9 mouse cellular contexts compared by ENCODE assay signal in genomic region chr1:180332928-180333440, GRCm38 (mm10). TPM values are rescaled to one million over a fixed set of nuclear protein-coding genes. Genes with fewer than 3 reads are reported as not detected.
DNase-seq lines count a peak whose midpoint lies in the region; ATAC-seq lines count a peak whose summit lies in the region.
"Had no signal": no experiment of that assay in that cellular context is flagged by ENCODE, and none has a peak within 500 bp of the region (broad histone marks: within the 10 kb centered on the region; RNA-seq: fewer than 3 reads in every experiment).

No protein-coding gene starts in this region.

- no peak overlapping the region for H3K27ac ChIP-seq in lung, embryonic 15.5 days
- H3K27ac ChIP-seq in forebrain, embryonic 13.5 days = no peak overlapping the region
- no peak overlapping the region for H3K27ac ChIP-seq in intestine, embryonic 16.5 days (ENCODE audit: low read length)
- H3K27ac ChIP-seq in neural tube, embryonic 14.5 days (ENCODE audit: low read depth, low read length) = no peak overlapping the region

- WGBS in lung, embryonic 15.5 days = 54% methylated on average over 14 of the region's 14 CpGs
- WGBS in forebrain, embryonic 13.5 days = 27% methylated on average over 14 of the region's 14 CpGs
- 57% methylated on average over 14 of the region's 14 CpGs for WGBS in intestine, embryonic 16.5 days
- 26% methylated on average over 14 of the region's 14 CpGs for WGBS in neural tube, embryonic 14.5 days

- no peaks in the 10 kb centered on the region for H3K9me3 ChIP-seq in lung, embryonic 15.5 days
- H3K9me3 ChIP-seq in forebrain, embryonic 13.5 days (replicated peaks) = no peaks in the 10 kb centered on the region
- H3K9me3 ChIP-seq in intestine, embryonic 16.5 days (ENCODE audit: control insufficient read depth, low read length) = no peaks in the 10 kb centered on the region
- no peaks in the 10 kb centered on the region for H3K9me3 ChIP-seq in neural tube, embryonic 14.5 days (ENCODE audit: control insufficient read depth, low read length)

- H3K36me3 ChIP-seq in lung, embryonic 15.5 days = no peaks in the 10 kb centered on the region
- no peaks in the 10 kb centered on the region for H3K36me3 ChIP-seq in forebrain, embryonic 13.5 days (ENCODE audit: poor library complexity, severe bottlenecking)
- 0 out of 2 replicates have a peak, but pooled peaks cover 8% of the 10 kb centered on the region for H3K36me3 ChIP-seq in intestine, embryonic 16.5 days (ENCODE audit: control insufficient read depth, insufficient read depth, low read length)
- H3K36me3 ChIP-seq in neural tube, embryonic 14.5 days (ENCODE audit: control insufficient read depth, insufficient read depth, low read length) = no peaks in the 10 kb centered on the region

- peak overlapping the region; percentile 93; the same call in 1 of the 2 replicates for H3K9ac ChIP-seq in lung, embryonic 15.5 days
- peak overlapping the region; percentile 72 for H3K9ac ChIP-seq in forebrain, embryonic 13.5 days
- H3K9ac ChIP-seq in intestine, embryonic 16.5 days (ENCODE audit: low read depth, low read length) = peak overlapping the region; percentile 89
- H3K9ac ChIP-seq in neural tube, embryonic 14.5 days (replicated peaks; ENCODE audit: low read depth, low read length) = peak overlapping the region; percentile 63

- H3K27me3 ChIP-seq in lung, embryonic 15.5 days = no peaks in the 10 kb centered on the region
- H3K27me3 ChIP-seq in forebrain, embryonic 13.5 days = peaks cover 45% of the 10 kb centered on the region
- H3K27me3 ChIP-seq in intestine, embryonic 16.5 days (replicated peaks; ENCODE audit: control insufficient read depth, insufficient read depth, low read length) = no peaks in the 10 kb centered on the region
- H3K27me3 ChIP-seq in neural tube, embryonic 14.5 days (ENCODE audit: control insufficient read depth, insufficient read depth, low read length) = peaks cover 13% of the 10 kb centered on the region

- peak overlapping the region; percentile 98 for H3K4me2 ChIP-seq in lung, embryonic 15.5 days
- H3K4me2 ChIP-seq in forebrain, embryonic 13.5 days = peak overlapping the region; percentile 99
- H3K4me2 ChIP-seq in intestine, embryonic 16.5 days (ENCODE audit: low read depth, low read length) = peak overlapping the region; percentile 97
- peak overlapping the region; percentile 98 for H3K4me2 ChIP-seq in neural tube, embryonic 14.5 days (ENCODE audit: low read depth, low read length)

- H3K4me3 ChIP-seq in lung, embryonic 15.5 days = peak overlapping the region; percentile 68
- H3K4me3 ChIP-seq in forebrain, embryonic 13.5 days = peak overlapping the region; percentile 53
- H3K4me3 ChIP-seq in intestine, embryonic 16.5 days (ENCODE audit: low read length) = peak overlapping the region; percentile 80
- H3K4me3 ChIP-seq in neural tube, embryonic 14.5 days (ENCODE audit: low read depth, low read length) = peak overlapping the region; percentile 55

- ATAC-seq in lung, embryonic 15.5 days (ENCODE audit: borderline replicate concordance, extremely low read depth, low FRiP score, low TSS enrichment) = no peak
- ATAC-seq in forebrain, embryonic 13.5 days = no peak
- no peak for ATAC-seq in intestine, embryonic 16.5 days
- no peak for ATAC-seq in neural tube, embryonic 14.5 days (ENCODE audit: low read depth)

- peaks cover 67% of the 10 kb centered on the region for H3K4me1 ChIP-seq in lung, embryonic 15.5 days
- peaks cover 41% of the 10 kb centered on the region for H3K4me1 ChIP-seq in forebrain, embryonic 13.5 days
- H3K4me1 ChIP-seq in intestine, embryonic 16.5 days (ENCODE audit: control insufficient read depth, insufficient read depth, low read length) = peaks cover 42% of the 10 kb centered on the region
- H3K4me1 ChIP-seq in neural tube, embryonic 14.5 days (ENCODE audit: control insufficient read depth, insufficient read depth, low read length) = peaks cover 25% of the 10 kb centered on the region

- DNase-seq in lung, postnatal 10 days = no peak
- DNase-seq in natural killer cell, adult 2 months (ENCODE audit: low spot score in 2 of 2) = no peak
- no peak for DNase-seq in ovary, postnatal 10 days (ENCODE audit: low spot score)
- no peak for DNase-seq in right cerebral cortex, adult 2 months (ENCODE audit: low spot score in 2 of 2)
- DNase-seq: adrenal gland, adult 8-10 months had no signal

RNA-seq across cellular contexts. Expression of gene Itpkb, which starts 2.7 kb away (rescaled TPM):
- 9.9 and 10.9 TPM in 2 replicates for polyA plus RNA-seq in lung, embryonic 15.5 days (2015; fragmentation: Nextera tagmentation; extraction: Ambion mirVana)
- 2.3 and 2.5 TPM in 2 replicates for polyA plus RNA-seq in forebrain, embryonic 13.5 days (2015; fragmentation: Nextera tagmentation; extraction: Ambion mirVana)
- polyA plus RNA-seq in intestine, embryonic 16.5 days (2015; fragmentation: Nextera tagmentation; extraction: Ambion mirVana) = 5.1 TPM in 2 replicates
- 2.4 and 2.9 TPM in 2 replicates for polyA plus RNA-seq in neural tube, embryonic 14.5 days (2014; fragmentation: Nextera tagmentation; extraction: Ambion mirVana)
